Mouse (Mus musculus) C2C12 (cell line): Measurements from ENCODE around the gene Acvrl1. TPM values are rescaled to one million over a fixed set of nuclear protein-coding genes. Genes with fewer than 3 reads are reported as not detected.

Source experiments
- H3K27me3 ChIP-seq: one replicate; pipeline ENCODE4 v1.6.1; 2011; ENCODE audit not compliant: control insufficient read depth, insufficient read depth, insufficient read length
- H3K36me3 ChIP-seq: one replicate; pipeline ENCODE4 v1.6.1; 2011; ENCODE audit not compliant: control insufficient read depth, insufficient read depth
- H3K4me3 ChIP-seq: one replicate; pipeline ENCODE4 v1.5.1; 2011; ENCODE audit warnings: mild to moderate bottlenecking, control low read depth; ENCODE audit not compliant: poor library complexity, insufficient read depth, severe bottlenecking
- H3K79me2 ChIP-seq: one replicate; pipeline ENCODE4 v1.6.1; 2011; ENCODE audit not compliant: control insufficient read depth, insufficient read depth
- H3K79me3 ChIP-seq: one replicate; pipeline ENCODE4 v1.6.1; 2011; ENCODE audit warnings: low read depth, control low read depth
- H3ac ChIP-seq: one replicate; pipeline ENCODE3; 2011; ENCODE audit warnings: low read depth; ENCODE audit not compliant: control insufficient read depth, insufficient read length
- CEBPB ChIP-seq: IDR thresholded peaks from one replicate; pipeline ENCODE4 v1.6.1; 2011; ENCODE audit warnings: low read depth, mild to moderate bottlenecking, control low read depth, moderate library complexity
- CTCF ChIP-seq: IDR thresholded peaks from one replicate; pipeline ENCODE4 v1.5.1; 2011; ENCODE audit not compliant: control insufficient read depth, insufficient read depth, insufficient read length
- FOSL1 ChIP-seq: IDR thresholded peaks from one replicate; pipeline ENCODE4 v1.8.0; 2011; ENCODE audit warnings: mild to moderate bottlenecking, low read length; ENCODE audit not compliant: poor library complexity, insufficient read depth, severe bottlenecking
- MAX ChIP-seq: IDR thresholded peaks from one replicate; pipeline ENCODE4 v1.6.1; 2011; ENCODE audit warnings: mild to moderate bottlenecking, control low read depth
- MYOD1 ChIP-seq: IDR thresholded peaks from one replicate; pipeline ENCODE4 v1.6.1; 2011; ENCODE audit warnings: low read depth; ENCODE audit not compliant: control insufficient read depth, insufficient read length
- MYOG ChIP-seq: IDR thresholded peaks from one replicate; pipeline ENCODE4 v1.6.1; 2011; ENCODE audit not compliant: control insufficient read depth, insufficient read length; ENCODE audit errors: extremely low read depth
- USF1 ChIP-seq: IDR thresholded peaks from one replicate; pipeline ENCODE4 v1.6.1; 2011; ENCODE audit warnings: low read depth, mild to moderate bottlenecking, control low read depth, moderate library complexity
- polyA plus RNA-seq: library from polyadenylated mRNA; unstranded; fragments of >200 nt; fragmentation: generic; extraction: Trizol; gene quantifications from one replicate; pipeline ENCODE4 v1.2.1, GENCODE M21; 2012; ENCODE audit warnings: missing spikeins

Gene Acvrl1
- polyA plus RNA-seq, 1 experiment, result 0.05 TPM

DNA sequence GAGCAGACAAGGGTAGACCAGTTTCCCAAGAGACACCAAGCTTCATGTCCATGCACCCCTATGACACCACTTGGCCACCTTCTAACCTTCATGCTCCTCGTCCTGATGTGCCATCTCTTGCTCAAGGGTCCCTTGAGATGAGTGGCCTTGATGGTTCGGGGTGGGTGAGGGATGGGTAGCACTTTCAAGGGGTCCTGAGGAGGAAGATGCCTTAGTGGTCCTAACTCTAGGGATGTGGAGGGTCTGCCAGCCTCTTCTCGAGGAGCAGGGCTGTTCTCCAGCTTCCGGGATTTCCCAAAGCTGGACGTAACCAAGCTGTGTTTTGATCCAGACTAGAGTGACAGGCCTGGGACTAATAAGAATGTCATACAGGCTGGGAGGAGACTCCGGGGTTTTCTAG is 2.8 kb upstream of the Acvrl1 start:
- TF ChIP-seq CEBPB, result no peak
- TF ChIP-seq FOSL1, result no peak
- TF ChIP-seq MYOD1, result no peak
- TF ChIP-seq MAX, result no peak
- no peak for TF ChIP-seq MYOG
- TF ChIP-seq USF1, result no peak
- no peak for TF ChIP-seq CTCF
- Histone ChIP-seq H3K36me3 (no peaks in the 10 kb centered on the region), H3ac (no peak overlapping the region), H3K79me3 (no peaks in the 10 kb centered on the region), H3K27me3 (peaks cover 56% of the 10 kb centered on the region), H3K4me3 (no peak overlapping the region), H3K79me2 (no peaks in the 10 kb centered on the region)

DNA sequence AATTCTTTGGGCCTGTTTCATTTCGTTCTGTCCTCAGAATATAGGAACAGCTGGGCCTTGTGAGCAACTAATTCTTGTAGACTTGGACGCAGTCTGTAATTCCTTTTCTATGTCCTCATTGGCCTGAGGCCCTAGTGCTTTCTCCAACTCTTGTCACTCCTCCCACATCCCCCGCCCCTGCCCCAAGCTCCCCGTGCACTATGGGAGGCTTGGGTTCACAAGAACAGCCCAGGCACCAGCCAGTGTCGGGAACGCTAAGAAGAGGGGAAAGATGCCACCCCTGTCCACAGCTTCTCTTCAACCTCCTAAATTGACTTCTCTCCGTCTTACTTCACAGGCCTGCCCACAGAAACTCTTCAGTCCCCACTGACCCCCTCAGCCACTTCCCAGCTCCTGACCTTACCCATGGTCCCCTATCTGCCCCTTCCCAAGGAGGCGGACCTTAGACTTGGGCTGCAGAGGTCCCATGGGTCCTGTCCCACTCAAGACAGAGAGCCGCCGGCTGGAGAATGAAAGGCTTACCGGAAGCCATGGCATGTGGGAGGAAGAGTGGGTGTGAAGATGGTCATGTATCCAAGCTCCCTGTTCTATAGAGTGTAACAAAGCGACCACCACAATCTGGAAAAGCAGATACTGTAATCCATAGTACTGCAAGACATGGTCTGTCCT is 1.3 kb upstream of the Acvrl1 start:
- Histone ChIP-seq H3K4me3 (no peak overlapping the region), H3K27me3 (peaks cover 66% of the 10 kb centered on the region), H3ac (no peak overlapping the region), H3K36me3 (no peaks in the 10 kb centered on the region), H3K79me2 (no peaks in the 10 kb centered on the region), H3K79me3 (no peaks in the 10 kb centered on the region)
- TF ChIP-seq MAX, result no peak
- no peak for TF ChIP-seq USF1
- TF ChIP-seq MYOG, result no peak
- TF ChIP-seq CTCF, result no peak
- no peak for TF ChIP-seq MYOD1
- no peak for TF ChIP-seq FOSL1
- no peak for TF ChIP-seq CEBPB

DNA sequence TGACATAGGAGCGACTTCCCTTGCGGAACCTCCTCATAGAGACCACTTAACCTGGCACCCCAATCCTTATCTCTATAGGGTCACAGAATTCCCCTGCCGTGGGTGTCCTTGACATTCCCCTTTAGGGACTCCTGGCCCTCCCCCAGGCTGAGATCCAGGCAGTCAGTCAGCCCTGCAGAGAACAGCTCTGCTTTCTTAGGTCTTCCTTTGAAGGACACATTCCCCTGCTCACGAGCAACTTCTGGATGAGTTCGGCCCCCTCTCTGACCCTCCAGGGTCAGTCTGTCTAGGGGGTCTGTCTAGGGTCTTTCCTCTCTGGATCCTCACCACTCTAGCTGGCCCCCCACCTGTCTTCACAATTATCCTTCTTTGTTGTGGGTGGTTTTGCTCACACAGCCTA is 1.1 kb downstream of the Acvrl1 start:
- no peaks in the 10 kb centered on the region for H3K79me2 ChIP-seq
- H3K36me3 ChIP-seq, result no peaks in the 10 kb centered on the region
- no peaks in the 10 kb centered on the region for H3K79me3 ChIP-seq
- TF ChIP-seq FOSL1 (no peak), MYOD1 (no peak), CTCF (no peak), USF1 (no peak), CEBPB (no peak), MYOG (no peak)
- H3K4me3 ChIP-seq, result no peak overlapping the region
- peaks cover 63% of the 10 kb centered on the region for H3K27me3 ChIP-seq
- H3ac ChIP-seq, result no peak overlapping the region

DNA sequence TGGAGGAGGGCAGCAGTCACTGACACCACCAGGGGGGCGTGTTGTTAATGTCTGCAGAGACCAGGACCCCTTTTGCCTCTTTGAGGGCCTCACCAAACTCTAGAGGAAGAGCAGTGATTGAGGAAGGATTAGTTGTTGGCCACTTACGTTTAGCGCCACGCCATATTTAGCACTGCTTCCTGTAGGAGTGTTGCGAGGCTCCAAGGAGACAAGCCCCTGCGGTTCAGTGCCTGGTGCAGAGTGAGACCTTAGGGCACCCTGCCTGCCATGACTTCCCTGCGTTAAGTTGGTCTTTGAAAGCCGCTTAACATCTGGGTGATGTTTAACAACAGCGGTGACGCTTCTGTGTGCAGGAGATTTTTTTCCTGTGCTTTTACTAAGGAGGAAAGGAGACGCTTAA is 3.2 kb downstream of the Acvrl1 start:
- H3K27me3 ChIP-seq, result peaks cover 48% of the 10 kb centered on the region
- H3K79me2 ChIP-seq, result no peaks in the 10 kb centered on the region
- no peak overlapping the region for H3K4me3 ChIP-seq
- H3K36me3 ChIP-seq, result no peaks in the 10 kb centered on the region
- H3ac ChIP-seq, result no peak overlapping the region
- H3K79me3 ChIP-seq, result no peaks in the 10 kb centered on the region
- TF ChIP-seq USF1 (no peak), FOSL1 (no peak), CEBPB (no peak), MYOG (no peak), CTCF (no peak), MAX (no peak), MYOD1 (no peak)

DNA sequence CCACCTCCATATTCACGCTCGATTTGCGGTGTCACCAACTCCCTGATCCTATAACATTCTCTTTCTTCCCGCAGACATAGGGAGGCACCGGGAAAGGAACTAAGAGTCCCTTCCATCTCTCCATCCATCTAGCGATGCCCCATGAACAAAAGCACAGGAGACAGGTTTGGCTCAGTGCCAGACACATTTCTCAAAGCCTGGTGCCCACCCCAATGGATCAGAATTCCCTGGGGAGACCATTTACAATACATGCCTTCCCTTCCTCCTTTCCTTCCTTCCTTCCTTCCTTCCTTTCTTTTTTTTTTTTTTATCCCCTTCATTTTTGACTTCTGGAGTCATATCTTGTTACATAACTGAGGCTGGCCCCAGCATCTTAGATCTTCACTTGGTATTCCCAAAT is 3.7 kb downstream of the Acvrl1 start:
- H3K27me3 ChIP-seq, result peaks cover 44% of the 10 kb centered on the region
- TF ChIP-seq USF1 (no peak), CTCF (no peak), CEBPB (no peak), FOSL1 (no peak), MAX (no peak), MYOG (no peak), MYOD1 (no peak)
- no peaks in the 10 kb centered on the region for H3K36me3 ChIP-seq
- H3K79me3 ChIP-seq, result no peaks in the 10 kb centered on the region
- no peaks in the 10 kb centered on the region for H3K79me2 ChIP-seq
- H3ac ChIP-seq, result no peak overlapping the region
- H3K4me3 ChIP-seq, result no peak overlapping the region

DNA sequence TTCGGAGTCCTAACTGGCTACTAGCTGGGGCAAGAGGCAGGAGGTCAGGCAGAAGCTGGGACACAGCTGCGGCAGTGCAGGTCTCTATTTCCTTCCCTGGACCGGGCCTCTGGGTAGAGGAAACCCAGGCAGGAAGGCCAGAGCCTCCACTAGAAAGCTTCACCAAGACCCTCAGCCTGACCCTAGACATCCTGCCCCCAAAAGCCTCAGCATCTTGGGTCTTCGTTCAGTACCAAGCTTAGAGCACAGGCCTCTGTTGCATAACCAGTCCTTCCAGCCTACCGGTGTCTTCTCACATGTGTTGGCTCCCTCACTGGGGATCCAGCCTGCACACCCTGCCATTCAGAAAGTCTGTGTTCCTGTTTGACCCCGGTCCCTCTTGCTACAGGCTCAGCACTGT is 4.4 kb downstream of the Acvrl1 start:
- Histone ChIP-seq H3K79me3 (no peaks in the 10 kb centered on the region), H3K4me3 (no peak overlapping the region), H3K79me2 (no peaks in the 10 kb centered on the region), H3K36me3 (no peaks in the 10 kb centered on the region), H3K27me3 (peaks cover 37% of the 10 kb centered on the region), H3ac (no peak overlapping the region)
- TF ChIP-seq MAX, result no peak
- no peak for TF ChIP-seq FOSL1
- no peak for TF ChIP-seq MYOD1
- no peak for TF ChIP-seq MYOG
- TF ChIP-seq CTCF, result no peak
- TF ChIP-seq USF1, result no peak
